ENCODE assay signal across 17 mouse cellular contexts in the genomic region with DNA sequence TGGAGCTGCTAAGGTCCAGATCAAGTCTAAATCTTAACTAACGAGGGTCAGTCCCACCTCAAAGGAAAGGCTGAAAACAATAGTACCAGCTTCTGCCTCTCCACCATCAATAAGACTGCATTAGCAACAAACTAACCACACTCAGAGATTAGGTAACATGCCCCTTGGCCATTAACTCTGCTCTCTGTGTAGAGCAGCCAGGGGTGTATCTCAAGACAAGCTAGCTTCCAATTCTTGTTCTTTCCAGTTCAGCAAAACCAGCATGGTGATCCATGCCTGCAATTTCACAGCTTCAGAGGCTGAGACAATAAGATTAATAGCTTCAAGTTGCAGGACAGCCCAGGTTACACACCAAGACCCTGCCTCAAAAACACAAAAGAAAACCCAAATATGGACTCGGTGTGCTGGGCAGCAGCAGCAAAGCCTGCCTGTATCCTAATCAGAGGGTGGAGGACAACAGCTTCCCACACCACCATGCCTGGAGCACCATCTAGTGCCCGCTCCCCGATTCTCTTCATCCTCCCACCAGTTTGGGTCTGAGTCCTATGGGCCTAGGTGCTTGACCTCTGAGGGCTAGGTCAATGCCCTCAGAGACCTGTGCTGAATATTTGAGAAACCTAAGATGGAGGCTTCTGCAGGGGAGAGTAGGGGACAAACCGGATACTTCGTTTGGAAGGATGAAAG. TPM values are rescaled to one million over a fixed set of nuclear protein-coding genes. Genes with fewer than 3 reads are reported as not detected.
DNase-seq lines count a peak whose midpoint lies in the region; ATAC-seq and TF ChIP-seq lines count a peak whose summit lies in the region.
"Had no signal": no experiment of that assay in that cellular context is flagged by ENCODE, and none has a peak within 500 bp of the region (broad histone marks: within the 10 kb centered on the region; RNA-seq: fewer than 3 reads in every experiment).

No protein-coding gene starts in this region.

- no peaks in the 10 kb centered on the region for H3K4me1 ChIP-seq in forebrain, postnatal 0 days (ENCODE audit: insufficient read depth)
- peaks cover 8% of the 10 kb centered on the region for H3K4me1 ChIP-seq in forebrain, embryonic 15.5 days
- H3K4me1 ChIP-seq in limb, embryonic 10.5 days = peaks cover 27% of the 10 kb centered on the region
- peaks cover 26% of the 10 kb centered on the region for H3K4me1 ChIP-seq in hindbrain, embryonic 10.5 days (replicated peaks)

- H3K4me2 ChIP-seq in forebrain, postnatal 0 days (ENCODE audit: low read depth) = no peak overlapping the region
- H3K4me2 ChIP-seq in forebrain, embryonic 15.5 days (replicated peaks) = no peak overlapping the region
- H3K4me2 ChIP-seq: stomach, embryonic 15.5 days had no signal

- ATAC-seq in forebrain, postnatal 0 days = no peak
- no peak for ATAC-seq in forebrain, embryonic 15.5 days (replicated peaks)
- ATAC-seq: forebrain, embryonic 16.5 days; hindbrain, postnatal 0 days; Patski had no signal

- no peak for DNase-seq in forebrain, postnatal 0 days
- peak; percentile 16 to 36 for DNase-seq in kidney, postnatal 36 days
- no peak for DNase-seq in kidney, postnatal 14 days
- peak; percentile 26 for DNase-seq in A20 (ENCODE audit: low read depth, low spot score)
- DNase-seq in limb, embryonic 10.5 days (ENCODE audit: low spot score) = no peak
- DNase-seq in hindbrain, embryonic 10.5 days (ENCODE audit: low spot score) = no peak
- no peak for DNase-seq in urinary bladder, postnatal 14 days (ENCODE audit: low spot score)
- DNase-seq: cerebellum, postnatal 25 days; gastrocnemius, adult 2 months; spleen, adult 18-20 months; thymus, postnatal 36 days had no signal

- H3K27me3 ChIP-seq in forebrain, postnatal 0 days (ENCODE audit: insufficient read depth, low read length) = no peaks in the 10 kb centered on the region
- H3K27me3 ChIP-seq in forebrain, embryonic 15.5 days = no peaks in the 10 kb centered on the region
- H3K27me3 ChIP-seq in limb, embryonic 10.5 days (ENCODE audit: low read depth, poor library complexity, severe bottlenecking) = no peaks in the 10 kb centered on the region
- H3K27me3 ChIP-seq in hindbrain, embryonic 10.5 days (ENCODE audit: insufficient read depth, poor library complexity, severe bottlenecking) = peaks cover 19% of the 10 kb centered on the region; the same call in 1 of the 2 replicates
- H3K27me3 ChIP-seq: Patski; stomach, embryonic 15.5 days had no signal

- no peak overlapping the region for H3K4me3 ChIP-seq in forebrain, postnatal 0 days (ENCODE audit: low read depth, low read length)
- H3K4me3 ChIP-seq in forebrain, embryonic 15.5 days = no peak overlapping the region
- no peak overlapping the region for H3K4me3 ChIP-seq in limb, embryonic 10.5 days
- H3K4me3 ChIP-seq in hindbrain, embryonic 10.5 days = no peak overlapping the region
- H3K4me3 ChIP-seq: gastrocnemius, adult 2 months; stomach, embryonic 15.5 days had no signal

- H3K9me3 ChIP-seq in forebrain, postnatal 0 days (ENCODE audit: low read length) = no peaks in the 10 kb centered on the region
- no peaks in the 10 kb centered on the region for H3K9me3 ChIP-seq in forebrain, embryonic 15.5 days
- no peaks in the 10 kb centered on the region for H3K9me3 ChIP-seq in limb, embryonic 10.5 days (replicated peaks)
- no peaks in the 10 kb centered on the region for H3K9me3 ChIP-seq in hindbrain, embryonic 10.5 days
- H3K9me3 ChIP-seq: stomach, embryonic 15.5 days had no signal

- WGBS in forebrain, postnatal 0 days = 74% methylated on average over 6 of the region's 6 CpGs
- WGBS in forebrain, embryonic 15.5 days = 68% methylated on average over 6 of the region's 6 CpGs
- 78% methylated on average over 6 of the region's 6 CpGs for WGBS in limb, embryonic 10.5 days
- 68% methylated on average over 6 of the region's 6 CpGs for WGBS in hindbrain, embryonic 10.5 days

- peak; percentile 13; the same call in 1 of the 2 replicates for TF ChIP-seq CTCF in forebrain, postnatal 0 days (IDR thresholded peaks at IDR 0.05; ENCODE audit: low read depth)

- H3K36me3 ChIP-seq in forebrain, postnatal 0 days (ENCODE audit: insufficient read depth) = no peaks in the 10 kb centered on the region
- no peaks in the 10 kb centered on the region for H3K36me3 ChIP-seq in forebrain, embryonic 15.5 days
- peaks cover 34% of the 10 kb centered on the region for H3K36me3 ChIP-seq in limb, embryonic 10.5 days
- H3K36me3 ChIP-seq in hindbrain, embryonic 10.5 days = 0 out of 2 replicates have a peak, but pooled peaks cover 4% of the 10 kb centered on the region
- H3K36me3 ChIP-seq: stomach, embryonic 15.5 days had no signal

- H3K27ac ChIP-seq in forebrain, postnatal 0 days (ENCODE audit: low read depth, low read length) = no peak overlapping the region
- H3K27ac ChIP-seq in forebrain, embryonic 15.5 days (replicated peaks) = no peak overlapping the region
- 0 out of 2 replicates have a peak overlapping the region, but pooled peaks have one; percentile 10 for H3K27ac ChIP-seq in limb, embryonic 10.5 days
- H3K27ac ChIP-seq in hindbrain, embryonic 10.5 days = no peak overlapping the region
- H3K27ac ChIP-seq: gastrocnemius, adult 2 months; hindbrain, postnatal 0 days; stomach, embryonic 15.5 days had no signal

- H3K9ac ChIP-seq in forebrain, postnatal 0 days = no peak overlapping the region
- H3K9ac ChIP-seq in forebrain, embryonic 15.5 days (replicated peaks) = no peak overlapping the region
- H3K9ac ChIP-seq: stomach, embryonic 15.5 days had no signal

RNA-seq across cellular contexts. Expression of a gene that starts 3.1 kb away (rescaled TPM):
- total RNA-seq in forebrain, postnatal 0 days (2014; rRNA removed) = 2.6 and 4.3 TPM in 2 replicates
- polyA plus RNA-seq in forebrain, postnatal 0 days (2015; fragmentation: Nextera tagmentation; extraction: Ambion mirVana) = 1.5 and 1.6 TPM in 2 replicates
- polyA plus RNA-seq in forebrain, embryonic 15.5 days (2015; fragmentation: Nextera tagmentation; extraction: Ambion mirVana) = 1.0 and 1.3 TPM in 2 replicates
- 4.1 and 5.6 TPM in 2 replicates for polyA plus RNA-seq in limb, embryonic 10.5 days (2016; fragmentation: Nextera tagmentation; extraction: Ambion mirVana)
- 3.7 and 4.5 TPM in 2 replicates for polyA plus RNA-seq in hindbrain, embryonic 10.5 days (2016; fragmentation: Nextera tagmentation; extraction: Ambion mirVana)

RNA-seq across cellular contexts. Expression of a gene that starts 31.0 kb away (rescaled TPM):
- total RNA-seq in forebrain, postnatal 0 days (2014; rRNA removed) = 116 and 127 TPM in 2 replicates
- polyA plus RNA-seq in forebrain, postnatal 0 days (2015; fragmentation: Nextera tagmentation; extraction: Ambion mirVana) = 144 and 145 TPM in 2 replicates
- 160 and 164 TPM in 2 replicates for polyA plus RNA-seq in forebrain, embryonic 15.5 days (2015; fragmentation: Nextera tagmentation; extraction: Ambion mirVana)
- polyA plus RNA-seq in limb, embryonic 10.5 days (2016; fragmentation: Nextera tagmentation; extraction: Ambion mirVana) = 274 and 301 TPM in 2 replicates
- 274 and 275 TPM in 2 replicates for polyA plus RNA-seq in hindbrain, embryonic 10.5 days (2016; fragmentation: Nextera tagmentation; extraction: Ambion mirVana)

RNA-seq across cellular contexts. Expression of a gene that starts 33.7 kb away (rescaled TPM):
- total RNA-seq in forebrain, postnatal 0 days (2014; rRNA removed) = not detected in 2 replicates
- polyA plus RNA-seq in forebrain, postnatal 0 days (2015; fragmentation: Nextera tagmentation; extraction: Ambion mirVana) = 0.30 and 0.44 TPM in 2 replicates
- 0.14 and 0.17 TPM in 2 replicates for polyA plus RNA-seq in forebrain, embryonic 15.5 days (2015; fragmentation: Nextera tagmentation; extraction: Ambion mirVana)
- polyA plus RNA-seq in limb, embryonic 10.5 days (2016; fragmentation: Nextera tagmentation; extraction: Ambion mirVana) = 0.11 and 0.30 TPM in 2 replicates
- 0.19 and 0.29 TPM in 2 replicates for polyA plus RNA-seq in hindbrain, embryonic 10.5 days (2016; fragmentation: Nextera tagmentation; extraction: Ambion mirVana)
- total RNA-seq: left cerebral cortex, adult 18-20 months had no signal

RNA-seq across cellular contexts. Expression of a gene that starts 49.5 kb away (rescaled TPM):
- total RNA-seq in forebrain, postnatal 0 days (2014; rRNA removed) = 12.2 and 12.6 TPM in 2 replicates
- 7.7 and 8.8 TPM in 2 replicates for polyA plus RNA-seq in forebrain, postnatal 0 days (2015; fragmentation: Nextera tagmentation; extraction: Ambion mirVana)
- polyA plus RNA-seq in forebrain, embryonic 15.5 days (2015; fragmentation: Nextera tagmentation; extraction: Ambion mirVana) = 5.7 and 6.1 TPM in 2 replicates
- polyA plus RNA-seq in limb, embryonic 10.5 days (2016; fragmentation: Nextera tagmentation; extraction: Ambion mirVana) = 3.0 and 4.5 TPM in 2 replicates
- 3.6 and 4.3 TPM in 2 replicates for polyA plus RNA-seq in hindbrain, embryonic 10.5 days (2016; fragmentation: Nextera tagmentation; extraction: Ambion mirVana)

RNA-seq across cellular contexts. Expression of a gene that starts 55.0 kb away (rescaled TPM):
- 50.7 and 57.0 TPM in 2 replicates for total RNA-seq in forebrain, postnatal 0 days (2014; rRNA removed)
- polyA plus RNA-seq in forebrain, postnatal 0 days (2015; fragmentation: Nextera tagmentation; extraction: Ambion mirVana) = 126 and 149 TPM in 2 replicates
- polyA plus RNA-seq in forebrain, embryonic 15.5 days (2015; fragmentation: Nextera tagmentation; extraction: Ambion mirVana) = 123 and 127 TPM in 2 replicates
- polyA plus RNA-seq in limb, embryonic 10.5 days (2016; fragmentation: Nextera tagmentation; extraction: Ambion mirVana) = 141 and 147 TPM in 2 replicates
- 133 and 157 TPM in 2 replicates for polyA plus RNA-seq in hindbrain, embryonic 10.5 days (2016; fragmentation: Nextera tagmentation; extraction: Ambion mirVana)

Comparison
In these comparisons a context has a peak if more than half of its experiments do, and no peak if none do; other contexts are left out.
1. DNase-seq: peak in kidney, postnatal 36 days (2 of 2) and A20 (single experiment); none in forebrain, postnatal 0 days (single experiment), kidney, postnatal 14 days (single experiment), limb, embryonic 10.5 days (single experiment), hindbrain, embryonic 10.5 days (single experiment) and urinary bladder, postnatal 14 days (single experiment).